Mouse (Mus musculus): ENCODE measurements around the gene Npdc1.

Npdc1 gene

GRCm38 (mm10) chr2:25430395-25431233, 31.5 kb downstream of the Npdc1 start:
- DNase-seq (ENCODE audit: low spot score), result no peak

- no peak for DNase-seq (ENCODE audit: low spot score)
Observed at GRCm38 (mm10) chr2:25431308-25431855, 32.2 kb downstream of the Npdc1 start.

GRCm38 (mm10) chr2:25432326-25433098, 33.4 kb downstream of the Npdc1 start:
- no peak for DNase-seq (ENCODE audit: low spot score)

DNA sequence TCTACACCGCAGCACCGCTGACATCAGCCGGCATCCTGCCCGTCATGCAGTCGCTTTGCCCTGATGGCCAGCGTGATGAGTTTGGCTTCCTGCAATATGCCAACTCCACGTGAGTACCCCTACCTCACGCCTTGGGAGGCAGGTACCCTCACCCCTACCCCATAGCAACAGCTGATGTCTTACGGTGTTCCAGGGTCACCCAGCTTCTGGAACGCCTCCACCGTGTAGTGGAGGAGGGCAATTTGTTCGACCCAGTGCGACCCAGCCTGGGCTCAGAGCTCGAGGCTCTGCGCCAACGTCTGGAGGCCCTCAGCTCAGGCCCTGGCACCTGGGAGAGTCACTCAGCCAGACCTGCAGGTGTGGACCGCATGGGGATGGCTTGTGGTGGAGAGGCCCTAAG, 34.0 kb downstream of the Npdc1 start:
- no peak for DNase-seq (ENCODE audit: low spot score)

GRCm38 (mm10) chr2:25434292-25434691, 35.1 kb downstream of the Npdc1 start:
- DNase-seq (ENCODE audit: low spot score), result no peak

- DNase-seq (ENCODE audit: low spot score), result no peak
Observed at GRCm38 (mm10) chr2:25436286-25436820, 37.2 kb downstream of the Npdc1 start.

- no peak for DNase-seq (ENCODE audit: low spot score)
Observed at GRCm38 (mm10) chr2:25441067-25441466, 41.9 kb downstream of the Npdc1 start.

DNA sequence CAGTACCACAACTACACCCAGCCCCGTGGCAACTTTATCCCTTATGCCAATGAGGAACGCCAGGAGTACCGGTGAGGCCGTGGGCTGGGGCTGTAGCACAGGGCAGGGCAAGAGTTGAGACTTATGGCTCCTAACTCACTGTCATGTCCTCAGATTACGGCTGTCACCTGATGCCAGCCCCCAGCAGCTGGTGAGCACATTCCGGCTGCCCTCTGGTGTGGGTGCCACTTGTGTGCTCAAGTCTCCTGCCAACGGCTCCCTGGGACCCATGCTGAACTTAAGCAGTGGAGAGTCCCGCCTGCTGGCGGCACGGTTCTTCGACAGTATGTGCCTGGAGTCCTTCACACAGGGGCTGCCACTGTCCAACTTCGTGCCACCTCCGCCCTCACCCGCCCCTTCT, 43.5 kb downstream of the Npdc1 start:
- no peak for DNase-seq (ENCODE audit: low spot score)

- DNase-seq (ENCODE audit: low spot score), result no peak
Observed at GRCm38 (mm10) chr2:25450853-25451647, 51.9 kb downstream of the Npdc1 start.

DNA sequence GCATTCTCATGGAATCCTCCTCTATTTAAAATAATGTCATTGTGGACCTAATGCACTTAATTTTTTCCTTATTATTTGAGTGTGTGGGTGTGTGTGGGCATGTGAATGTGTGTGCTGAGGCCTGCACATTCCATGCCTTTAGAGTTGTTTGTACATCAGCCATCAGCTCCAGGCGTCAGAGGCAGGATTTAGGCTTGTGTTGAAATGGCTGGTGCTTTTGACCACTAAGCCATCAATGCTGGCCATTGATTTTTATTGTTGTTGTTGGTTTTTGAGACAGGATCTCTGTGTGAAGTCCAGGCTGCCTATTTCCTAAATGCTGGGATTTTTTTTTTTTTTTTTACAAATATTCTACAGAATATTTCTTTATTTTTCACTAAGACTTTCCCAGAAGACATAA, 53.8 kb downstream of the Npdc1 start:
- DNase-seq (ENCODE audit: low spot score), result no peak

- no peak for DNase-seq (ENCODE audit: low spot score)
Observed at GRCm38 (mm10) chr2:25456205-25456953, 57.2 kb downstream of the Npdc1 start, which contains the start of gene Clic3. Gene Clic3, plus strand, starts transcription at chr2:25456838.

DNA sequence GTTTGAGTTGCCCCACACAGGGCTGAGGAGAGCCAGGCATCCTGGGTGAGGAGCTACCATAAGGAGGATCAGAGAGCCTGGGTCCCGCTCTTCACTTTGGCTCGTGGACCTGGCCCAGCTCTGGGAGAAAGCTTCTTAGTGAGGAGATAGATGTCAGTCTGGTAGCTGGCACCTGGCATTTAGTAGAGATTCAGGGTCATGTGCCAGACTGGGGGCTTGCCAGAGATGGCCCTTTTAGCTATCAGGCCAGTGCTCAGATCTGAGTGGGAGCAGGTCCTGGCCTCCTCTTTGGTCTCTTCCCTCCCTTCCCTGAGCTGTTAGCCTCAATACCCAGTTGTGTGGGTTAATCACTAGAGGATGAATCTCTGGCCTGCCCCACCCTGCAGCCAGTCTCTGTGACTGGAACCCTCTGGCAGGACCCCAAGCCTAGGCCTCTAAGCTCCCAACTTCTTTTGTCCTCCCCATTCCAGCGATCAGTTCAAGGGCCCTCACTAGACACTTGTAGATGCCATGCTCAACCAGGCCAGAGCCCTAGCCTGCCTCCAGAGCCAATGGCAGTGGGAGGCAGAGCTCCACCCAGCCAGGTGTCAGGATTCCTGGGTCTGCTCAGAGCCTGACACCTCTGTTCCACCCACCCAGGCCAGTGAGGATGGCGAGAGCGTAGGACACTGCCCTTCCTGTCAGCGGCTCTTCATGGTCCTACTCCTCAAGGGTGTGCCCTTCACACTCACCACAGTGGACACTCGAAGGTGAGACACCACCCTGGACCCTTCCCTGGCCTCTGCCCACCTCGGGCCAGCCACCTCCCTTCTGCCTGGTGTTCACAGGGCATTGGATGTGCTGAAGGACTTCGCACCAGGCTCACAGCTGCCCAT, 58.1 kb downstream of the Npdc1 start:
- no peak for DNase-seq (ENCODE audit: low spot score)

- DNase-seq (ENCODE audit: low spot score), result no peak
Observed at GRCm38 (mm10) chr2:25458911-25459310, 59.8 kb downstream of the Npdc1 start.

Measured in ovary, postnatal 14 days (tissue).